Mouse (Mus musculus): Measurements from ENCODE around the gene Lrrc8b.

DNA sequence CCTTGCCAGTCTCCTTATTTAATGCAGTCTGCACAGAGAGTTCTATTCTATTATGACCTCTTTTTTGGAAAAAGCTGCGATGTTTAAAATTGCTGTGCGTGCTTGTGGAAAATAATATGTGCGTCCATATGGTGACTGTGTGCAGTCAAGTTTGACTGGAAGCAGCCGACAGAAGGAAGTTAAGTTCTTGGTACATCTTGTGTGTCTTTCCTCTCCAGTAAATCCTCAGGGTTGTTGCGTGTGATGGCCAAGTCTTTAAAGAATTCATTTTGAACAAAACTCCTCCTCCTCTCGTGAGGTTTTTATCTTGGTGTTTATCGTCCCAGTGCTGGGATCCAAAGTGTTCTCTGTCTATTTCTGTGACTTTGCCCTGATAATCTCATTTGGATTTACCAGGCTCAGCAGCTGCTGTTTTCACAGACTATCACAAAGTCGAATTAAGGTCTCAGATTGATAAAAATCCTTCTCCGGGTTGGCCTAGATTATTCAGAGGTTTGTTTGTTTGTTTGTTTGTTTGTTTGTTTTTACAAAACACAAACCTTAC, 25.5 kb downstream of the Lrrc8b start:
- TF ChIP-seq GATA1 (IDR thresholded peaks at IDR 0.05; ENCODE audit: borderline replicate concordance, low read length) (no peak), CTCF (IDR thresholded peaks at IDR 0.05; ENCODE audit: low read depth, low read length) (no peak), GATA2 (IDR thresholded peaks at IDR 0.05; ENCODE audit: borderline replicate concordance, low read depth, low read length) (no peak), TAL1 (conservative IDR thresholded peaks at IDR 0.05; ENCODE audit: low read depth, low read length) (no peak)

All from G1E (cell line).